Mouse (Mus musculus) cerebellum, postnatal 14 days (tissue): ENCODE measurements around the gene Clpb.

Source experiments
- DNase-seq, 2 experiments: peaks; one replicate each; pipeline ENCODE4 v3.0.0; 2021; ENCODE audit warnings: mixed read lengths in 2 of 2

Clpb gene

GRCm38 (mm10) chr7:101822836-101823757 lies 159.7 kb downstream of the Clpb start:
- peak in 1 of 2 experiments; percentile 30 for DNase-seq

- DNase-seq: peak; percentile 31 to 63
These were observed 160.6 kb downstream of the Clpb start for GRCm38 (mm10) chr7:101823758-101824630.

- no peak for DNase-seq
These were observed 166.9 kb downstream of the Clpb start for GRCm38 (mm10) chr7:101830373-101830772.

GRCm38 (mm10) chr7:101831437-101831836 lies 168.0 kb downstream of the Clpb start:
- DNase-seq: no peak

- no peak for DNase-seq
These were observed 168.9 kb downstream of the Clpb start for GRCm38 (mm10) chr7:101832372-101832771.

GRCm38 (mm10) chr7:101833352-101833751 lies 169.9 kb downstream of the Clpb start:
- DNase-seq: no peak

GRCm38 (mm10) chr7:101833916-101834584 lies 170.6 kb downstream of the Clpb start:
- DNase-seq: peak; percentile 36 to 49

- DNase-seq: peak in 1 of 2 experiments; percentile 19
These were observed 171.5 kb downstream of the Clpb start for GRCm38 (mm10) chr7:101834903-101835302.

GRCm38 (mm10) chr7:101835457-101836109 lies 172.2 kb downstream of the Clpb start:
- DNase-seq: no peak

- DNase-seq: peak; percentile 47 to 63
These were observed 173.1 kb downstream of the Clpb start for GRCm38 (mm10) chr7:101836271-101837153.

- peak; percentile 45 to 58 for DNase-seq
These were observed 173.7 kb downstream of the Clpb start for GRCm38 (mm10) chr7:101837154-101837605.

- DNase-seq: peak; percentile 67
These were observed 174.4 kb downstream of the Clpb start, which contains the start of gene Inppl1 for GRCm38 (mm10) chr7:101837606-101838471. Gene Inppl1, minus strand, starts transcription at chr7:101838229.

GRCm38 (mm10) chr7:101844186-101844585 lies 180.8 kb downstream of the Clpb start:
- DNase-seq: no peak
